Mouse (Mus musculus) retina, embryonic 14.5 days (tissue): ENCODE measurements around the gene Matn4.
"Not testable (repeated sequence)": the region's sequence is repeated elsewhere in the genome, so short reads cannot be mapped to it uniquely, and the experiment has no call there.

Experiments
- DNase-seq: peaks from one replicate; pipeline ENCODE4 v3.0.0-alpha.2; 2015; ENCODE audit warnings: low spot score

The Matn4 gene

GRCm38 (mm10) chr2:164371371-164371770, 33.6 kb downstream of the Matn4 start:
- DNase-seq, result no peak

- no peak for DNase-seq
These were observed 36.3 kb downstream of the Matn4 start for GRCm38 (mm10) chr2:164368620-164369105.

- DNase-seq, result no peak
These were observed 38.0 kb downstream of the Matn4 start for GRCm38 (mm10) chr2:164366947-164367346.

- no peak for DNase-seq
These were observed 43.8 kb downstream of the Matn4 start for GRCm38 (mm10) chr2:164360974-164361657.

- no peak for DNase-seq
These were observed 45.3 kb downstream of the Matn4 start for GRCm38 (mm10) chr2:164359668-164360067.

GRCm38 (mm10) chr2:164359031-164359430, 45.9 kb downstream of the Matn4 start:
- DNase-seq, result no peak

GRCm38 (mm10) chr2:164358373-164358772, 46.6 kb downstream of the Matn4 start:
- DNase-seq, result no peak

GRCm38 (mm10) chr2:164356177-164356967, 48.6 kb downstream of the Matn4 start:
- DNase-seq, result no peak

- DNase-seq, result no peak
These were observed 51.6 kb downstream of the Matn4 start for GRCm38 (mm10) chr2:164353356-164353755.

- DNase-seq, result no peak
These were observed 52.3 kb downstream of the Matn4 start for GRCm38 (mm10) chr2:164352697-164353096.

GRCm38 (mm10) chr2:164348980-164349379, 56.0 kb downstream of the Matn4 start:
- peak; percentile 49 for DNase-seq

- not testable (repeated sequence) for DNase-seq
These were observed 57.3 kb downstream of the Matn4 start for GRCm38 (mm10) chr2:164347697-164348096.

GRCm38 (mm10) chr2:164343732-164344131, 61.2 kb downstream of the Matn4 start:
- not testable (repeated sequence) for DNase-seq
